Mouse (Mus musculus): ENCODE results near the gene Hddc3.

Hddc3 gene

DNA sequence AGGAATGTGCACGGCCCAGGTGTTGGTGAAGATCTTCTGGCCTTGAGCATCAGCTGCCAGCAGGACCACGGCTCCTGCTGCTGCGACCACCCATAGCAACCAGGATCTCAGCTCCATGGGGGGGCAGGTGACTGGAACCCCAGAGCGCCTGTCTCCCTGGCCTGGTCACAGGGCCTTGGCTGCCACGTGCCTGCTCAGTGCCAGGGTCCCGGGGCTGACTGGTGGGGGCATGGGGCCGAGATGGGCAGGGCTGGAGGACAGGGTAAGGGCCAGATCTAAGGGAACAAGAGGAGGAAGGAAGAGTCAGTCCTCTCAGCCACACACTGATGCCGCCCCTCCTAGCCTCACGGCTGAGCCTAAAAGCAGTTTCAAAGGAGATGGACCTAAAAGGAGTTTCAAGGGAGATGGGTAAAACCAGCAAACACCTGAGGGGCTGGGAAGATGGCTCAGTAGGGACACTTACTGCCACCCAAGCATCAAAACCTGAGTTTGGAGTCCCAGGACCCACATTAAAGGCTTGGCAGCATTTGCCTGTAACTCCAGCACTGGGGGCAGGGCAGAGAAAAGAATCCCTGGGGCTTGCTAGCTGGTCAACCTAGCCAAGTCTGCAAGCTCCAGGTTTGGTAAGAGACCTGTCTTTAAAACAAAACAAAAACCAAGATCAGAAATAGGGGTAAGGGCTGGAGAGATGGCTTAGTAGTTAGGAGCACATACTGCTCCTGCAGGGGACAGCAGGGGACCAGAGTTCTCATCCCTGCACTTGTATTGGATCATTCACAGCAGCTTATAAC, 55.9 kb downstream of the Hddc3 start:
- DNase-seq (ENCODE audit: low spot score), result no peak

DNA sequence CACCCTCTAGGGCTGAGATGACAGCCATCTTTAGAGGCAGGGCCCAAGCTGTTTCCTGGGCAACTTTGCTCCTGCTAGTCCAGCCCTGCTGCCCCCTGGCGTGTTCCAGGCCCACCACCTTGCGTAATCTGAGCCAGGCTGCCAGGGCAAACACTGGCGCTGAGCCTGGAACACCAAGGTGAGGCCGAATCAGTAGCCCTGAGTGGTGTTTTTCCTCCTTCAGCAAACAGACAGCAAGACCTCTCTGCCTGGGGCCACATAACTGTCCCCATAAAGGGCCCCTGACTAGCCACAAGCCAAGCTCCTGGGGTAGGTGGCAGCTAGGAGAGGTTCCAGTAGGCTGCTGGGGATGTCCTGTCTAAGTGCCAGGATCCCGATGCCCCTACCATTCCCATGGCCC, 57.2 kb downstream of the Hddc3 start:
- peak; percentile 84 for DNase-seq (ENCODE audit: low spot score)

Measured in lung, postnatal 25 days (tissue).